Mouse (Mus musculus) stomach, postnatal 0 days (tissue): ENCODE measurements around the gene Zfp101. TPM values are rescaled to one million over a fixed set of nuclear protein-coding genes. Genes with fewer than 3 reads are reported as not detected.

Source experiments
- ATAC-seq: fragments of 200-750 bp; cut with Nextera tagmentation; 2 replicates; pipeline ENCODE4 v1.8.0; 2017; ENCODE audit not compliant: low FRiP score, low TSS enrichment
- DNase-seq: peaks from one replicate; pipeline ENCODE4 v3.0.0-alpha.2; 2016; ENCODE audit warnings: low spot score
- H3K27ac ChIP-seq: fragments of 300-500 bp; sonication (generic); replicated peaks from 2 replicates; pipeline ENCODE4 v1.5.1; 2014; ENCODE audit warnings: mild to moderate bottlenecking, control low read depth
- H3K27me3 ChIP-seq: fragments of 300-500 bp; sonication (generic); 2 replicates; pipeline ENCODE4 v1.6.1; 2014; ENCODE audit warnings: low read length; ENCODE audit not compliant: control insufficient read depth, insufficient read depth
- H3K36me3 ChIP-seq: fragments of 300-500 bp; sonication (generic); 2 replicates; pipeline ENCODE4 v1.6.1; 2014; ENCODE audit warnings: low read length, mixed read lengths; ENCODE audit not compliant: control insufficient read depth, insufficient read depth
- H3K4me1 ChIP-seq: fragments of 300-500 bp; sonication (generic); replicated peaks from 2 replicates; pipeline ENCODE4 v1.6.1; 2014; ENCODE audit warnings: antibody characterized with exemption; ENCODE audit not compliant: control insufficient read depth, insufficient read depth
- H3K4me2 ChIP-seq: fragments of 300-500 bp; sonication (generic); replicated peaks from 2 replicates; pipeline ENCODE4 v1.6.1; 2014; ENCODE audit warnings: low read depth, mild to moderate bottlenecking, control low read depth, moderate library complexity
- H3K4me3 ChIP-seq: fragments of 300-500 bp; sonication (generic); 2 replicates; pipeline ENCODE4 v1.5.1; 2014; ENCODE audit warnings: low read depth, low read length, control low read depth
- H3K9ac ChIP-seq: fragments of 300-500 bp; sonication (generic); 2 replicates; pipeline ENCODE4 v1.6.1; 2014; ENCODE audit warnings: mild to moderate bottlenecking, low read length, control low read depth, mixed read lengths
- H3K9me3 ChIP-seq: fragments of 300-500 bp; sonication (generic); 2 replicates; pipeline ENCODE4 v1.6.1; 2016; ENCODE audit warnings: low read length; ENCODE audit not compliant: control insufficient read depth
- CTCF ChIP-seq: IDR thresholded peaks from 2 replicates; pipeline ENCODE4 v1.5.1; 2016; ENCODE audit warnings: antibody characterized with exemption, low read depth, mild to moderate bottlenecking, moderate library complexity
- EP300 ChIP-seq: optimal IDR thresholded peaks from 2 replicates; pipeline ENCODE3; 2016; ENCODE audit warnings: antibody characterized with exemption
- WGBS: fragments of 180-500 bp; shearing (Covaris S2); extraction: QIAGEN DNeasy Blood & Tissue Kit; methylation state at CpG from one replicate; pipeline ENCODE4 v1.1.7; 2014; 5-methylcytosine and 5-hydroxymethylcytosine counted together
- polyA plus RNA-seq: library from polyadenylated mRNA; unstranded; fragments of >200 nt; fragmentation: Nextera tagmentation; extraction: Ambion mirVana; gene quantifications from 2 replicates; pipeline ENCODE4 v1.2.1, GENCODE M21; 2015

Gene Zfp101
- polyA plus RNA-seq, 1 experiment from 2014 or later: 6.1 TPM

- Histone ChIP-seq H3K9me3 (no peaks in the 10 kb centered on the region), H3K9ac (no peak overlapping the region), H3K4me3 (no peak overlapping the region), H3K27ac (no peak overlapping the region), H3K4me1 (no peaks in the 10 kb centered on the region), H3K36me3 (no peaks in the 10 kb centered on the region), H3K27me3 (no peaks in the 10 kb centered on the region), H3K4me2 (no peak overlapping the region)
- WGBS: 97% methylated on average over 5 of the region's 5 CpGs
- DNase-seq (no peak), ATAC-seq (no peak)
- TF ChIP-seq CTCF (no peak), EP300 (no peak)
Observed at GRCm38 (mm10) chr17:33392271-33392670, 2.2 kb downstream of the Zfp101 start.

GRCm38 (mm10) chr17:33385705-33386104 lies 8.7 kb downstream of the Zfp101 start:
- no peaks in the 10 kb centered on the region for H3K9me3 ChIP-seq
- H3K4me3 ChIP-seq: no peak overlapping the region
- ATAC-seq: no peak
- peaks cover 11% of the 10 kb centered on the region; the same call in 1 of the 2 replicates for H3K36me3 ChIP-seq
- H3K4me1 ChIP-seq: no peaks in the 10 kb centered on the region
- no peaks in the 10 kb centered on the region for H3K27me3 ChIP-seq
- TF ChIP-seq EP300: no peak
- TF ChIP-seq CTCF: no peak
- DNase-seq: no peak
- no peak overlapping the region for H3K27ac ChIP-seq
- H3K9ac ChIP-seq: no peak overlapping the region
- no peak overlapping the region for H3K4me2 ChIP-seq

GRCm38 (mm10) chr17:33372795-33373194 lies 21.6 kb downstream of the Zfp101 start:
- 95% methylated on average over 3 of the region's 3 CpGs for WGBS
- no peak for ATAC-seq
- Histone ChIP-seq H3K9ac (no peak overlapping the region), H3K4me1 (no peaks in the 10 kb centered on the region), H3K27ac (no peak overlapping the region), H3K27me3 (no peaks in the 10 kb centered on the region), H3K36me3 (no peaks in the 10 kb centered on the region), H3K4me3 (no peak overlapping the region), H3K9me3 (no peaks in the 10 kb centered on the region), H3K4me2 (no peak overlapping the region)
- TF ChIP-seq EP300 (no peak), CTCF (no peak)
- no peak for DNase-seq

GRCm38 (mm10) chr17:33358411-33359384 lies 35.7 kb downstream of the Zfp101 start, which contains the start of gene Zfp81:
Gene Zfp81, minus strand, starts transcription at chr17:33358878.
- peak within 1 kb of the TSS; percentile 65 for H3K4me2 ChIP-seq
- ATAC-seq: peak; percentile 100

GRCm38 (mm10) chr17:33352981-33353380 lies 41.5 kb downstream of the Zfp101 start:
- Histone ChIP-seq H3K4me3 (no peak overlapping the region), H3K4me1 (no peaks in the 10 kb centered on the region), H3K9me3 (no peaks in the 10 kb centered on the region), H3K27me3 (no peaks in the 10 kb centered on the region), H3K27ac (no peak overlapping the region), H3K9ac (no peak overlapping the region), H3K36me3 (no peaks in the 10 kb centered on the region), H3K4me2 (no peak overlapping the region)
- DNase-seq (no peak), ATAC-seq (no peak)
- TF ChIP-seq CTCF (no peak), EP300 (no peak)
- 100% methylated on average over 1 of the region's 1 CpGs for WGBS

More at GRCm38 (mm10) chr17:33358411-33359384, 35.7 kb downstream of the Zfp101 start, which contains the start of gene Zfp81:
- H3K4me3 ChIP-seq: peak within 1 kb of the TSS; percentile 87
- peak within 1 kb of the TSS; percentile 84 for H3K27ac ChIP-seq
- no peak for TF ChIP-seq EP300
- TF ChIP-seq CTCF: peak; percentile 33
- WGBS: 3% methylated on average over 47 of the region's 47 CpGs
- peak; percentile 88 for DNase-seq
- no peaks in the 10 kb centered on the region for H3K9me3 ChIP-seq
- H3K9ac ChIP-seq: peak within 1 kb of the TSS; percentile 85
- H3K36me3 ChIP-seq: no peaks in the 10 kb centered on the region
- H3K27me3 ChIP-seq: no peaks in the 10 kb centered on the region
- H3K4me1 ChIP-seq: no peaks in the 10 kb centered on the region

Other genes starting within 250 kb of the Zfp101 start
- not detected in 2 replicates for gene Olfr55, start 226.2 kb downstream of the Zfp101 start, polyA plus RNA-seq
- not detected in 2 replicates for gene Olfr239, start 203.3 kb downstream of the Zfp101 start, polyA plus RNA-seq
- gene Olfr1564, start 173.0 kb downstream of the Zfp101 start, polyA plus RNA-seq: 0.02 TPM in 1 of 2 replicates, not detected in the other
- gene Zfp955a, start 139.5 kb downstream of the Zfp101 start, polyA plus RNA-seq: 6.1 and 6.7 TPM in 2 replicates
- gene Olfr63, start 130.0 kb downstream of the Zfp101 start, polyA plus RNA-seq: 0.04 TPM in 1 of 2 replicates, not detected in the other
- 4.5 and 4.9 TPM in 2 replicates for gene Zfp955b, start 105.1 kb downstream of the Zfp101 start, polyA plus RNA-seq
- 3.2 and 3.6 TPM in 2 replicates for gene Zfp81, start 35.8 kb downstream of the Zfp101 start, polyA plus RNA-seq
- gene Actl9, start 38.3 kb upstream of the Zfp101 start, polyA plus RNA-seq: not detected in 2 replicates
- 12.5 and 15.1 TPM in 2 replicates for gene Adamts10, start 129.6 kb upstream of the Zfp101 start, polyA plus RNA-seq
- gene Myo1f, start 161.1 kb upstream of the Zfp101 start, polyA plus RNA-seq: 0.98 and 1.5 TPM in 2 replicates
- gene Zfp414, start 234.4 kb upstream of the Zfp101 start, polyA plus RNA-seq: 23.7 and 27.5 TPM in 2 replicates
- gene Pram1, start 243.4 kb upstream of the Zfp101 start, polyA plus RNA-seq: 0.19 and 0.27 TPM in 2 replicates